Mouse (Mus musculus): ENCODE results near the gene Itga7. TPM values are rescaled to one million over a fixed set of nuclear protein-coding genes. Genes with fewer than 3 reads are reported as not detected.

Gene Itga7
- polyA plus RNA-seq, 1 experiment: 8.4 TPM

GRCm38 (mm10) chr10:128934997-128935787 is 1.6 kb downstream of the Itga7 start:
- H3K27me3 ChIP-seq (ENCODE audit: control insufficient read depth, insufficient read depth, low read length): peaks cover 15% of the 10 kb centered on the region
- no peak for TF ChIP-seq CTCF (IDR thresholded peaks at IDR 0.05; ENCODE audit: extremely low read depth, insufficient read length, insufficient replicate concordance, low read depth, low read length)
- no peak for TF ChIP-seq POLR2A (IDR thresholded peaks at IDR 0.05; ENCODE audit: low read depth, low read length)
- no peak overlapping the region for H3K27ac ChIP-seq (ENCODE audit: insufficient read depth, low read depth, low read length)
- peaks cover 10% of the 10 kb centered on the region; the same call in 1 of the 2 replicates for H3K4me1 ChIP-seq (ENCODE audit: control insufficient read depth, insufficient read depth, insufficient read length, low read length)
- H3K4me3 ChIP-seq (ENCODE audit: low read depth, low read length): no peak overlapping the region
- H3K36me3 ChIP-seq (ENCODE audit: control insufficient read depth, insufficient read depth, low read length): no peaks in the 10 kb centered on the region
- WGBS: 86% methylated on average over 7 of the region's 7 CpGs

- Histone ChIP-seq H3K27ac (ENCODE audit: insufficient read depth, low read depth, low read length) (no peak overlapping the region), H3K27me3 (ENCODE audit: control insufficient read depth, insufficient read depth, low read length) (peaks cover 15% of the 10 kb centered on the region), H3K4me1 (ENCODE audit: control insufficient read depth, insufficient read depth, insufficient read length, low read length) (peaks cover 10% of the 10 kb centered on the region; the same call in 1 of the 2 replicates), H3K36me3 (ENCODE audit: control insufficient read depth, insufficient read depth, low read length) (no peaks in the 10 kb centered on the region), H3K4me3 (ENCODE audit: low read depth, low read length) (0 out of 2 replicates have a peak overlapping the region, but pooled peaks have one; percentile 4)
- WGBS: 84% methylated on average over 8 of the region's 8 CpGs
- no peak for TF ChIP-seq POLR2A (IDR thresholded peaks at IDR 0.05; ENCODE audit: low read depth, low read length)
- TF ChIP-seq CTCF (IDR thresholded peaks at IDR 0.05; ENCODE audit: extremely low read depth, insufficient read length, insufficient replicate concordance, low read depth, low read length): no peak
Measured at GRCm38 (mm10) chr10:128935826-128936440, 2.3 kb downstream of the Itga7 start.

DNA sequence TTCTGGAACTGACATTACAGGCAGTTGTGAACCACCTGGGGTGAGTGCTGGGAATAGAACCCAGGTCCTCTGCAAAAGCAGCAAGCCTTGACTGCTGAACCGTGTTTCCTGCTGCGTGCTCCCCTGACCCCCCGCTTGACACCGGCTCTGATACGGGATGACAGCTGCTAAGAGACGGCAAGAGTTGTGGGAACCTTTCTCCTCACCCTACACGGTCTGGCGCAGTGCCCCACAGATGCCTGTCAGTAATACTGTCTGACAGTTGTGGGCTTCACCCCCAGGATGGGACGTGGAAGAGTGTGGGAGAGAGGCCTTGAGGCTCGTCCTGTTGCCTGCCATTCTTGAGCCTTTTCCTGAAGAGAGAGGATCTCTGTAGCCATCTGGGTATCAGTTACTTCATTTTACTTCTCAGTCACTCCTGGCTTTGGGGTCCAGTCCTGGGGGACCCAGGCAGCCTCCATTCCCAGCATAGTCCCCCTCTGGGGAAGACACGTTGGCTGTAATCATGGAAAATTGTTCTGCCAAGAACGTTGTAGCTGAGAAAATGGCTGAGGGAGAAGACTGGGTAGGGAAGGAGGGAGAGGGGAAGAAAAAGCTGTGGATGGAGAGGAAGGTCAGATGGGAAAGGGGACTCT is 4.3 kb downstream of the Itga7 start:
- Histone ChIP-seq H3K27ac (ENCODE audit: insufficient read depth, low read depth, low read length) (no peak overlapping the region), H3K4me3 (ENCODE audit: low read depth, low read length) (no peak overlapping the region), H3K36me3 (ENCODE audit: control insufficient read depth, insufficient read depth, low read length) (no peaks in the 10 kb centered on the region), H3K4me1 (ENCODE audit: control insufficient read depth, insufficient read depth, insufficient read length, low read length) (peaks cover 10% of the 10 kb centered on the region; the same call in 1 of the 2 replicates), H3K27me3 (ENCODE audit: control insufficient read depth, insufficient read depth, low read length) (peaks cover 12% of the 10 kb centered on the region)
- TF ChIP-seq POLR2A (IDR thresholded peaks at IDR 0.05; ENCODE audit: low read depth, low read length): no peak
- TF ChIP-seq CTCF (IDR thresholded peaks at IDR 0.05; ENCODE audit: extremely low read depth, insufficient read length, insufficient replicate concordance, low read depth, low read length): no peak
- 83% methylated on average over 12 of the region's 12 CpGs for WGBS

DNA sequence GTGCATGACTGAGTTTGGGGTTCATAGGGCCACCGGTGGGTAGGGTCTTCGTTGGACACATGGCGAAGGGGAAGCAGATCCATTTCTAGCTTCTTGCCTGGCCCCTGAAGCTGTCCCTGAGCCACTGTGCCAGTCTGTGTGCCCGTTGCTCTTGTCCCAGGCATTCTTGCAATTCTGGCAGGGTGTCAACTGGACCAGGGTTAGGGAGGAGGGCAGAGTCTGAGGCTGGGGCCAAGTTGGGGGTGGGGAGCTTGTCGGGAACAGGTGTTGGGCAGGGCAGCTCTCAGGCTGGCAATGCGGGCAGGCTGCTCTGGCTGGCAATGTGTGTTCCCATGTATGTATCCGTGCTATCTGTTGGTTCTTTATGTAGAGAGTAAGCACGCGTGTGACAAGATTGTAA is 4.8 kb downstream of the Itga7 start:
- H3K4me3 ChIP-seq (ENCODE audit: low read depth, low read length): no peak overlapping the region
- TF ChIP-seq CTCF (IDR thresholded peaks at IDR 0.05; ENCODE audit: extremely low read depth, insufficient read length, insufficient replicate concordance, low read depth, low read length): no peak
- TF ChIP-seq POLR2A (IDR thresholded peaks at IDR 0.05; ENCODE audit: low read depth, low read length): no peak
- peaks cover 8% of the 10 kb centered on the region for H3K27me3 ChIP-seq (ENCODE audit: control insufficient read depth, insufficient read depth, low read length)
- no peaks in the 10 kb centered on the region for H3K36me3 ChIP-seq (ENCODE audit: control insufficient read depth, insufficient read depth, low read length)
- WGBS: 38% methylated on average over 9 of the region's 9 CpGs
- H3K27ac ChIP-seq (ENCODE audit: insufficient read depth, low read depth, low read length): peak overlapping the region; percentile 52; the same call in 1 of the 2 replicates
- H3K4me1 ChIP-seq (ENCODE audit: control insufficient read depth, insufficient read depth, insufficient read length, low read length): peaks cover 10% of the 10 kb centered on the region; the same call in 1 of the 2 replicates

GRCm38 (mm10) chr10:128938974-128939373 is 5.4 kb downstream of the Itga7 start:
- Histone ChIP-seq H3K27me3 (ENCODE audit: control insufficient read depth, insufficient read depth, low read length) (peaks cover 3% of the 10 kb centered on the region), H3K36me3 (ENCODE audit: control insufficient read depth, insufficient read depth, low read length) (no peaks in the 10 kb centered on the region), H3K4me3 (ENCODE audit: low read depth, low read length) (peak overlapping the region; percentile 29; the same call in 1 of the 2 replicates), H3K4me1 (ENCODE audit: control insufficient read depth, insufficient read depth, insufficient read length, low read length) (peaks cover 7% of the 10 kb centered on the region; the same call in 1 of the 2 replicates), H3K27ac (ENCODE audit: insufficient read depth, low read depth, low read length) (peak overlapping the region; percentile 52)
- peak; percentile 26; the same call in 1 of the 2 replicates for TF ChIP-seq POLR2A (IDR thresholded peaks at IDR 0.05; ENCODE audit: low read depth, low read length)
- TF ChIP-seq CTCF (IDR thresholded peaks at IDR 0.05; ENCODE audit: extremely low read depth, insufficient read length, insufficient replicate concordance, low read depth, low read length): no peak
- 21% methylated on average over 5 of the region's 5 CpGs for WGBS

DNA sequence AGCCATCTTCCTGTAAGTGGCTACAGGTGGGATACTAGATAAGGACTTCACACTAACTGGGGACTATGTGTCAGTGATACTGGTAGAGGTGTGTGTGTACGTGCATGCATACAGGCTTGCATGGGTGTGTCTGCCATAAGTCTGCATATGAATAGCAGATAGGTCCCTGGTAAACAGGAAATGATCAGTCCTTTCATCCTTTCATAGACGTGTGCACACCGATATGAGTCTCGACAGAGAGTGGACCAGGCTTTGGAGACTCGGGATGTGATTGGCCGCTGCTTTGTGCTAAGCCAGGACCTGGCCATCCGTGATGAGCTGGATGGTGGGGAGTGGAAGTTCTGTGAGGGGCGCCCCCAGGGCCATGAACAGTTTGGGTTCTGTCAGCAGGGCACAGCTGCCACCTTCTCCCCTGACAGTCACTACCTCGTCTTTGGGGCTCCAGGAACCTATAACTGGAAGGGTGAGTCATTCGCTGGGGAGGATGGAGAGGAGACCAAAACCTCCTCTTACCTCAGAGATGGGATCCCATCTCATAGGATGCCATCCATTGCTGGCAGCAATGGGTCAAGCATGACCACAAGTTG is 7.0 kb downstream of the Itga7 start:
- H3K27me3 ChIP-seq (ENCODE audit: control insufficient read depth, insufficient read depth, low read length): no peaks in the 10 kb centered on the region
- no peak overlapping the region for H3K4me3 ChIP-seq (ENCODE audit: low read depth, low read length)
- H3K27ac ChIP-seq (ENCODE audit: insufficient read depth, low read depth, low read length): no peak overlapping the region
- H3K36me3 ChIP-seq (ENCODE audit: control insufficient read depth, insufficient read depth, low read length): no peaks in the 10 kb centered on the region
- TF ChIP-seq CTCF (IDR thresholded peaks at IDR 0.05; ENCODE audit: extremely low read depth, insufficient read length, insufficient replicate concordance, low read depth, low read length) (no peak), POLR2A (IDR thresholded peaks at IDR 0.05; ENCODE audit: low read depth, low read length) (no peak)
- WGBS: 83% methylated on average over 10 of the region's 10 CpGs
- peaks cover 2% of the 10 kb centered on the region; the same call in 1 of the 2 replicates for H3K4me1 ChIP-seq (ENCODE audit: control insufficient read depth, insufficient read depth, insufficient read length, low read length)
